Mouse (Mus musculus): ENCODE data around the gene Gpn2.
A peak's percentile ranks its signal among the peaks of the same experiment; 100 is the strongest.

DNA sequence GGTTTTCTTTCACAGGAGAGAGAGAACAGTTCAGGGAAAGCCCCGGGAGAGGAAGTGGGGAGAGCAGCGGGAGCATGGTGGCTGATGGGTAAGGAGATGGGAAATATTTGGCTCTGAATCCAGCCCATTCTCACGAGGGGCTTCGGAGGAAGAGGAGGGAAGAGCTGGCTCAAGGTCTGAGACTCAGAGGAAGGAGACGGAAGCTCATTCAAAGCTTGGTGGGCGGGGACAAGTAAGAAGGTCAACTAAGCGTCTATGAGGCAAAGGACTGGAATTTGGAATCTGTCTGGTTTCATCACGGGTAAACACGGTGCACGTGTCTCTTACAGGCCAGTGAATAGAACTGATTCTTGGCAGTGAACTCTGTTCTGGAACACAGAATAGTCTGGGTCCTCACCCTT is 14.1 kb upstream of the Gpn2 start:
- TF ChIP-seq IRF4 (IDR thresholded peaks at IDR 0.05; ENCODE audit: low read depth, low read length) (peak; percentile 40; the same call in 1 of the 2 replicates), ZC3H11A (IDR thresholded peaks at IDR 0.05; ENCODE audit: low read depth, low read length) (no peak)
